Mouse (Mus musculus) thymus, postnatal 25 days (tissue): Measurements from ENCODE around the gene Ankdd1a.

ENCODE experiments used
- DNase-seq: peaks from one replicate; pipeline ENCODE4 v3.0.0; 2022

The Ankdd1a gene

DNA sequence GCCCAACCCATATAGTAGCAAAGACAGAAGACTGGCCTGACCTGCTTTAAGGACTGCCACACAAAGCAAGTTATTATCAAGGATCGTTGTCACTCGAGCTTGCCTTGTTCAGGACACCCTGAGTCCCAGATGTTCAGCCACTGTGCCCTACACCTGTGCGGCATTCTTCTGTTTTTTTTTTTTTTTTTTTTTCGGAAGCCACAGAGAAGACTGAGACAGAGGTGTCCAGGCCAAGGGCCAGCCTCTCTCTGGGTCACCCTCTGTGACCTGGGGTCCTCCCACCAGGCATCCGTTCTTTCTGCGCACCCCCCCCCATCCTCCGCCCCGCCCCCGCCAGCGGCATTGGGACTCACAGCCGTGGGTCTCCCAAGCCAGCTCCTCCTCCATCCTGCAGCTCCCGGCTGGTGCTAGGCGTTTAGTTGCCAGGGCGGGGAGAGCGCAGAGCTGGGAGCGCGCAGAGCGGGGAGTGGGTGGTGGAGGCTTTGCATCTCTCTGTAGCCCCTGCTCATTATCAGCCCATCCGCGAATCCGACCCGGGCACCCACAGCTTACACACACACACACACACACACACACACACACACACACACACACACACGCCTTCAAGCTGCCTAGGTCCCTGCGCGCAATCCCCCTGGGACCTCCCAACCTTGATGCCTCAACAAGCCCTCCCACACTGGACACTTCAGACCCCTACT lies at the start of gene Ankdd1a:
Gene Ankdd1a, minus strand, starts transcription at position 387 of the 698 bp plus-strand sequence.
- DNase-seq, result no peak

DNA sequence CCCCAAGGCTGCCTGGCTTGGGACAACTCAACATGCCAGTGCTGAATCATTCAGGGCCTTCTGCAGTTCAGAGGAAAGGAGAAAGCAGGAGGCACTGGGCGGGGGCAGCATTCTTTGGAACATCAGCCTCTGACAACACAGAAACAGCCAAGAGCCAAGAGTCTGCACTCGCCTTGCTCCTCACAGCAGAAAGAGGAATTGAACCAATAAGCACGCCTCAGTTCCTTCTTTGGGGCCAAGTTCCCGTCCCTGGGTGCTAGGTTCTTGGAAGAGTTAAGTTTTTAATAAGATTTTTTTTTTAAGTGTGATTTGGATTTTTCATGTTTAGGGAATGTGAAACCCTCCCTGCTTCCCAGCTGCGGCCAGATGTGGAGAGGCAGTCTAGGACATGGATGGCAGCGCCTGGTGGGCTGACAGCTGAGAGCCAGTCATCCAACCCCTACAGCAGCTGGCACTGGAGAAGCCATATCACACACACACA lies 49.5 kb upstream of the Ankdd1a start:
- no peak for DNase-seq

GRCm38 (mm10) chr9:65568787-65569186 lies 48.8 kb upstream of the Ankdd1a start:
- no peak for DNase-seq

GRCm38 (mm10) chr9:65564698-65565097 lies 44.7 kb upstream of the Ankdd1a start:
- no peak for DNase-seq

DNA sequence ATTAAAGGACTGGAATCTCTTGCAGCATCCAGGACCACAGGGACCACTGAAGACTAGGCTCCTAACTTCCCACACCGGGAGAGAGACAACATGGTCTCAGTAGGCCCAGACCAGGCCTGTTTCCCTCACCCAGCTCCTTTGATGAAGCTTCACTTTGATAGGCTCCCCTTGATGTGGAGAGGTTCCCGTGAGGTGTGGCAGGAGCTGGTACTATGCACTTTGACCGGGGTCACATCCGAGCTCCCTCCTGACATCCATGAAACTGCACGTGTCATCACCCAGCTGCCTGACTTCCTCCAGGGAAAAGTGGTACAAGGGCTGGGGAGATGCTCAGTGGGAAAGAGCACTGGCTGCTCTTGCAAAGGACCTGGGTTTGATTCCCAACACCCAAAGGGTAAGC lies 43.1 kb upstream of the Ankdd1a start:
- DNase-seq, result no peak

GRCm38 (mm10) chr9:65562081-65562506 lies 42.1 kb upstream of the Ankdd1a start:
- no peak for DNase-seq

GRCm38 (mm10) chr9:65561016-65561415 lies 41.0 kb upstream of the Ankdd1a start:
- no peak for DNase-seq

- no peak for DNase-seq
Measured at GRCm38 (mm10) chr9:65558806-65559205, 38.8 kb upstream of the Ankdd1a start.

DNA sequence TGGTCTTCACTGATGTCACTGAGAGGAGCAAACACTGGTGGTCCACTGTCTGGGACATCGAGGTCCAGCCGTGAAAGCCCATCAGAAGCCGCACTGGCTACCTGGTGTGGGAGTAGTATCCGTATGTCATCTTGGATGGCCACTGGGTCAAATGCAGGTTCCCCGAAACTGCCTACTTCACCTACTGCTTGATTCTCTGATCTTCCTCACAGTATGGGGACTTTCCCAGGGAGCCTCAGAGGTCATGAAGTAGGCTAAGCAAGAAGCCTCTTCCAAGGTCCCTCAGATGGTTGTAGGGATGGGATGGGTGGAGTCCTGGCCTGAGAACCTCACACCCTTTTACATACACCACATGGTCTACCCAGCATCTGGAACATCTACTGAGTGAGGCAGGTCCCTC lies 37.0 kb upstream of the Ankdd1a start:
- DNase-seq, result no peak

- no peak for DNase-seq
Measured at GRCm38 (mm10) chr9:65556349-65556748, 36.4 kb upstream of the Ankdd1a start.

DNA sequence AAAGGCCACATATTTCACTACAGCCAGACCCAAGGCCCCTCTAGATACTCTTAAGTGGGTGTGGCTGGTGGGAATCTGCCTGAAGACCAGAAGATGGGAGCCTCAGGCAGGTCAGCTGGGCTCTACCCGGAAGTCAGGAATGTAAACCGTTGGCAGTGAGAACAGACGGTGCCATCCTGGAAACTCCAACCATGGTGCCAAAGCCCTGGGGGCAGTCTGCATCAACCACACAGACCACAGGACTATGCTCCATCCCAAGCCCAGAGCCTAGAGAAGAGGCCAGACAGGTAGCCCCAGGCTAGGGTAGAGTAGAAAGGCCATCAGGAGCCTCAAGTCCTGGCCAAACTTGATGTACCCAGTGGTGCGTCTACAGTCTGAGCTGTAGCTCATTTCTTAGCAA lies 35.6 kb upstream of the Ankdd1a start:
- no peak for DNase-seq

- DNase-seq, result no peak
Measured at GRCm38 (mm10) chr9:65555001-65555405, 35.0 kb upstream of the Ankdd1a start.

GRCm38 (mm10) chr9:65552711-65553110 lies 32.7 kb upstream of the Ankdd1a start:
- no peak for DNase-seq

GRCm38 (mm10) chr9:65552141-65552540 lies 32.1 kb upstream of the Ankdd1a start:
- peak; percentile 52 for DNase-seq

DNA sequence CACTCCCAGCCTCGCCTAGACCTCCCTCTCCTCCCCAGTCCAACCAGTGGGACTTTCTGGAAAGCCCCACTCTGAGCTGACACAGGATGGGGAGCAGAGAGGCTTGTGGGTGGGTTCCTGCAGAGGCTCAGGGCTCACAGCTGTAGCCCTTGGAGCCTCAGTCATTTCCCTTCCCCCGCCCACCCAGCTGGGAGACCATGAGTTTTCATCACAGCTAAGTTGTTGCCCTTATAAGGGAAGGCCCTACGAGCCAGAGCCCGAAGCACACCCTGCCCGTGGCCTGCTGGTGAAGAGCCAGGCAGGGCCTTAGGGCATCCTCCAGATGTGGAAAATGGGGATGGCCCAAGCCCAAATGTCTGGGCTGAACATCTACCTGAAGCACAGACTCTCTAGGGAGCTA lies 31.0 kb upstream of the Ankdd1a start:
- peak; percentile 83 for DNase-seq

DNA sequence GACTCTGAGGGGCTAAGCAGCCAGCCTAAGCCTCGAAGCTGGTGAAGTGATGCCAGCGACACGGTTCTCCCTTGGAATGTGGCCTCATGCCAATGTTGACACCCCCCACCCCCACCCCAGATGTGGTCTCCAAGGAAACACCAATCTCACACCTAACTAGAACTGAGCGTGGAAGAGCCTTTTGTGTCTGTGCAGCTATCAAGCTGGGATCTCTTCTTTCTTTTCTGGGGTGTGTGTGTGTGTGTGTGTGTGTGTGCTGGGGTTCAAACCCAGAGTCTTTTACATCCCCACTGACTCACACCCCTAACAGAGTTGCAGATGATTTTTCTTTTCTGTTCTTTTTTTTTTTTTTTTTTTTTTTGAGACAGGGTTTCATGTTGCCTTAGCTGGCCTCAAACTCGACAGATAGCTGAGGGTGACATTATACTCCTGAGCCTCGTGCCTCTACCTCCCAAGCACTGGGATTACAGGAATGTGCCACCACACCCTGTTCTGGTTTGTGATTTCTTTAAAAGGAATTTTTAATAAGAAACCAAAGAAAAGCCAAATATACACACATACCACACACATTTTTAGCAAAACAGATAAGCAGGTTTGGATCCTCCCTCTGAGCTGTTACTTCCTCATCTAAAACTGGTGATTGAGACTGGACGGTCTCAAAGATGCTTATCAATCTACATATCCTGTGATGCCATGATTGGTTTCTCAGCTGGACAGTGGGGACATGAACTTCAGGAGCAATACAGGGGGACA lies 30.3 kb upstream of the Ankdd1a start:
- DNase-seq, result no peak

DNA sequence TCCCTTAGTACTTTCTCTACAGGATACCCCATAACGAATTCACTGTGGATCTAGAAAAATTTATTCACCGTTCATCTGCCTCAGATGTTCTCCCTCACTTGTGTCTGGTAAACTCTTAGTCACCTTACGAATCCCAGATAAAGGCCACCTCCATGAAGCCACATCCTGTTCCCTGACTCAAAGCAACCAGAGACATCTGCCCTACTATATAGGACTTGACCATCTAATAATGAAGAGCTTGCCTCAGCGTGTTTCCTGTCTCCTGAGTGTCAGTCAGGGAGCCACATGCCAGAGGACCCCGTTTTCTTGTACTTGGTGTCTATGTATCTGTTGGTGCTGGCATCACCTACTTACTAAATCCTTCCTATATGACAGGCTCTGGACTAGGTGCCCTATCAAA lies 29.6 kb upstream of the Ankdd1a start:
- no peak for DNase-seq

DNA sequence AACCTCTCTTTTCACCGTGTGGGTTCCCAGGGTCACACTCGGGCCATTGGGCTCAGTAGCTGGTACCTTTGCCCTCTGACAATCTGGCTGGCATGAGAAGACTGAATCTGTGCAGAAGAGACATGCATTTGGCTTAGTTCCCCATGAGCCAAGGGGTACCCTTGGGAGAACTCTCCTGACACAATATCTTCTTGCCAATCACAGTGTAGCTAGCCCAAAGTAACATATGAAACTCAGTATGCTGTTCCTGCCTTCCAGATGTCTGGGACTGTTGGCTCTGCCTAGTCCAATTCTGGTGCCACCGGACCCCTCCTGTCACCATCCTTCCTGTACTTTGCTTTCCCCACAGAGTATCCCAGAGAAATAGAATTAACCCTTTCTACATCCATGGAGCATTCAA lies 29.1 kb upstream of the Ankdd1a start:
- no peak for DNase-seq

DNA sequence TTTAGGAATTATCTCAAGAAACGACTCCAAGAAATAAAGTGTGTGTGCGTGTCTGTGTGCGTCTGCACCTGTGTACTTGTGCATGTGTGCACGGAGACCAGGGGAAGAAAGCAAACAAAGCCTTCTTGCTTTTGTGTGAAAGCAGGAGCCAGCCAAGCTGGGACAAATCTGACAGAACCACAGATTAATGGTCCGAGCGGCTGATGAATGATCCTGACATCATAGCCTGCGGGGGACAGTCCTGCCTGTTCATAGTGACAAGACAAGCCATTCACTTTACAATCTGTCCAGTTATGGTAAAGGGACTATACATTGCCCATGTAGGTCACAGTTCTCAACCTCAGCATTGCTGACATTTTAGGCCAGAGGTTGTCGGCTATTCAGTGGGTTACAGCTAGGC lies 28.3 kb upstream of the Ankdd1a start:
- DNase-seq, result no peak

GRCm38 (mm10) chr9:65547844-65548243 lies 27.9 kb upstream of the Ankdd1a start:
- no peak for DNase-seq

DNA sequence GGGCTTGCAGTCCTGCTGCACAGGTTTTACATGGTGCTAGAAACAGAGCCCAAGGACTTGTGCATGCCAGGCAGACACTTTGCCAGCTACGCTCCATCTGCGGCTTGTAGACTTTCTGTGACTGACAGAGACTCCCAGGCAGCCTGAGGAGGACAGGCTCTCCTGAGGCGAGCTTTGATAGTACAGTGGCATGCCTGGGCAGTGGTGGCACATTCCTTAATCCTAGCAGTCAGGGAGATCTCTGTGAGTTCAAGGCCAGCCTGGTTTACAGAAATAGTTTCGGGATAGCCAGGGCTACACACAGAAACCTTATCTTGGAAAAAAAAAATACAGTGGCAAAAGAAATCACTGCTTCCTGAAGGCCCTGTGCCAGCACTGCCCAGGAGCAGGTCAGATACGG lies 27.1 kb upstream of the Ankdd1a start:
- DNase-seq, result no peak

- DNase-seq, result no peak
Measured at GRCm38 (mm10) chr9:65546413-65546695, 26.4 kb upstream of the Ankdd1a start.

DNA sequence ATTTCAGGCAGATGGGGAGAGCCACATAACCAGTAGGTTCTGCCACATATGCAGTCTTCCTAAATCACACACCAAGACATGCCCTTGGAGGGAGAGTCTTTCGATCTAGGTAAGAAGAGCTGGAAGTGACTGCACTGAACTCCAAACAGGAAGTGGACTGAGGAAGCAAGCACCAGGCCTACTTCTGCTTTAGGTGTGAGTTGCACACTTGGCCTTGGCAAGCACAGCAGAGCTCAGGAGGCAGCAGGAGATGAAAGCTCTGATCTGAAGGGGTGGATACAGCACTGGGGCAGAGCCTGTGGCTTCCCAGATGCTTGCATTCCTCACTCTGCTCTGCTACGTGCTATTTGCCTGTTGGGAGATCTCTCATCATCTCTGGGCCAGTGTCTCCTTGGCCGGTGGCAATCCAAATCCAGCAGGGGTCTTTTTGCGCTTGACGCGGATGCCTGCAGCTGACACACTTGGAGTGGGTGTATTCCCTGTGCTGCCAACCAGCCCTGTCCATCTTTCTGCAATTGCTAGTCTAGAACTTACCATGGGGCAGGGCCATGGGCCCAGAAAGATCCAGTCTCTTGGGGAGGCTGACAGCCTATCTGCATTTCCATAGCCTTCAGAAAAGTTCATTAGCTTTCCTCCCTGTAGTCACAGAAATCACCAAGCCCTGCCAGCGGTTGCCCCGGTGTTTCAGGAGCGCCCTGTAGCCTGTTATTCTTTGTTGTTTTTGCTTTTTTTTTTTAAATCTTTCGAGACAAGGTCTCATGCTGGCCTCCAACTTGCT lies 25.8 kb upstream of the Ankdd1a start:
- no peak for DNase-seq

DNA sequence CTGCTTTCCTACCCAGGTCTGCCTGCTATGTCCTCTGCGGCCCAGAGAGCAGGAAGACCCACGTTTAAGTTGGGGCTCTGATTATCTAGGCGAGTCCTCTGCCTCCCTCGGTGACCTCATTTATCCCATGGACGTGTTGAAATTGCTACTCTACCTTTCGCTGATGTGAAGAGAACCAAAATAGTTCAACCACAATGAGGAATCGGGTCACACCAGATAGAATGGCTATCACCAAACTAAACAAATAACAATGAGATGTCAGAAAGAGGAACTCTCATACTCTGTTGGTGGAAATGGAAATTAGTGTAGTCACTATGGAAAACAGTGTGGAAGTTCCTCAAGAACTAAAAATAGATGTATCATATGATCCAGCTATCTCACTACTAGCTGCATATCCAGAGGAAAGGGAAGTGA lies 22.1 kb upstream of the Ankdd1a start:
- DNase-seq, result no peak
